8 mouse cellular contexts compared by ENCODE assay signal in the genomic region with DNA sequence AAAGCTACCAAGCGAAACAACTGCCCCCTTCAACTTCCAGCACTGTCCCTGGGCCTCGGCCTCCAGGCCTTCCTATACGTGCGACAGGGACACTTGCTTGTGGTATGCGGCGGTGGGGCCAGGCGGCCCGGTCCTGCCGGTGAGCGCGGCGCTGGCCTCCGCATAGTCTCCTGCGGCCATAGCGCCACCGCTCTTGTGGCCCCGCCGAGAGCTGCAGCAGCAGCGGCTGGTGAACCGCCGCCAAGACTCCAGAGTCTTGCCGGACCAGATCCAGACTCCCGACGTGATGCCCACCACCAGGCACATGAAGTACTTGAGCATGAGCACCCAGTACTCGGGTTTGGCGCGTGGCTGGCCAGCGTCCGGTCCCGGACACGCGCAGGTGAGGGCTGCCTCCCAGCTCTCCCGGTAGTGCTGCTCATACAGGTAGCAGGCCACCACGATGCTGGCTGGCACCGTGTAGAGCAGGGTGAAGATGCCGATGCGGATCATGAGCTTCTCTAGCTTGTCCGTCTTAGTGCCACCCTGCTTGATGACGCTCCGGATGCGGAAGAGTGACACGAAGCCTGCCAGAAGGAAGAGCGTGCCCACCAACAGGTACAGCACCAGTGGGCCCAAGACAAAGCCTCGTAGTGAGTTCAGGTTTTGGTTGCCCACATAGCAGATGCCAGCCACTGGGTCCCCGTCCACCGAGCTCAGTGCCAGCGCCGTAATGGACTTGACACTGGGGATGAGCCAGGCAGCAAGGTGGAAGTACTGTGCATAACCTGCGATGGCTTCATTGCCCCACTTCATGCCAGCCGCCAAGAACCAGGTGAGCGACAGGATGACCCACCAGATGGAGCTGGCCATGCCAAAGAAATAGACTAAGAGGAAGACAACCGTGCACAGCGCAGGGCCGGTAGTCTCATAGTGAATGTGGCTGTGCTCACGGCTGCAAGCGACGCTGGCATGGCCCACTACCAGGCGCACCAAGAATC. TPM values are rescaled to one million over a fixed set of nuclear protein-coding genes. Genes with fewer than 3 reads are reported as not detected.
DNase-seq lines count a peak whose midpoint lies in the region; ATAC-seq and TF ChIP-seq lines count a peak whose summit lies in the region.

No protein-coding gene starts in this region.

- peak overlapping the region; percentile 57 for H3K9ac ChIP-seq in forebrain, embryonic 16.5 days (replicated peaks; ENCODE audit: low read depth, low read length)
- peak overlapping the region; percentile 86 for H3K9ac ChIP-seq in intestine, embryonic 15.5 days
- peak overlapping the region; percentile 57 for H3K9ac ChIP-seq in liver, embryonic 15.5 days

- H3K4me1 ChIP-seq in forebrain, embryonic 16.5 days (replicated peaks; ENCODE audit: control insufficient read depth, insufficient read depth, low read length): peaks cover 48% of the 10 kb centered on the region
- peaks cover 35% of the 10 kb centered on the region for H3K4me1 ChIP-seq in intestine, embryonic 15.5 days (replicated peaks)
- peaks cover 81% of the 10 kb centered on the region for H3K4me1 ChIP-seq in liver, embryonic 15.5 days (replicated peaks)
- H3K4me1 ChIP-seq in olfactory bulb, adult 2 months (ENCODE audit: control insufficient read depth, insufficient read depth, low read length): peaks cover 35% of the 10 kb centered on the region

- WGBS in forebrain, embryonic 16.5 days: 26% methylated on average over 58 of the region's 58 CpGs
- 28% methylated on average over 58 of the region's 58 CpGs for WGBS in intestine, embryonic 15.5 days
- WGBS in liver, embryonic 15.5 days (ENCODE audit: insufficient replicate concordance): 43% methylated on average over 58 of the region's 58 CpGs
- 36% methylated on average over 58 of the region's 58 CpGs for WGBS in olfactory bulb, adult 2 months

- ATAC-seq in forebrain, embryonic 16.5 days: no peak
- ATAC-seq in intestine, embryonic 15.5 days: no peak
- ATAC-seq in liver, embryonic 15.5 days (ENCODE audit: insufficient read depth): no peak
- ATAC-seq in megakaryocyte-erythroid progenitor cell, adult 5-6 weeks (replicated peaks; ENCODE audit: low FRiP score, low TSS enrichment, poor library complexity, severe bottlenecking): no peak

- no peaks in the 10 kb centered on the region for H3K9me3 ChIP-seq in forebrain, embryonic 16.5 days (ENCODE audit: control insufficient read depth, low read length)
- H3K9me3 ChIP-seq in intestine, embryonic 15.5 days: no peaks in the 10 kb centered on the region
- H3K9me3 ChIP-seq in liver, embryonic 15.5 days (replicated peaks): no peaks in the 10 kb centered on the region

- peak overlapping the region; percentile 66 for H3K4me3 ChIP-seq in forebrain, embryonic 16.5 days (replicated peaks; ENCODE audit: low read length)
- H3K4me3 ChIP-seq in intestine, embryonic 15.5 days (replicated peaks): peak overlapping the region; percentile 78
- peak overlapping the region; percentile 85 for H3K4me3 ChIP-seq in liver, embryonic 15.5 days (replicated peaks)
- H3K4me3 ChIP-seq in olfactory bulb, adult 2 months (ENCODE audit: insufficient read depth, low read depth, low read length): peak overlapping the region; percentile 62

- no peak overlapping the region for H3K27ac ChIP-seq in forebrain, embryonic 16.5 days (ENCODE audit: low read length)
- H3K27ac ChIP-seq in intestine, embryonic 15.5 days: no peak overlapping the region
- peak overlapping the region; percentile 82 for H3K27ac ChIP-seq in liver, embryonic 15.5 days (replicated peaks)
- H3K27ac ChIP-seq in olfactory bulb, adult 2 months (ENCODE audit: insufficient read depth, low read depth, low read length): no peak overlapping the region

- no peak for TF ChIP-seq CTCF in olfactory bulb, adult 2 months (IDR thresholded peaks at IDR 0.05; ENCODE audit: insufficient read depth, low read depth, low read length)

- H3K36me3 ChIP-seq in forebrain, embryonic 16.5 days (ENCODE audit: control insufficient read depth, insufficient read depth): no peaks in the 10 kb centered on the region
- H3K36me3 ChIP-seq in intestine, embryonic 15.5 days: no peaks in the 10 kb centered on the region
- peaks cover 38% of the 10 kb centered on the region for H3K36me3 ChIP-seq in liver, embryonic 15.5 days (replicated peaks)

- TF ChIP-seq POLR2A in olfactory bulb, adult 2 months (IDR thresholded peaks at IDR 0.05; ENCODE audit: insufficient read depth, low read depth, low read length): no peak

- peak; percentile 95 for DNase-seq in heart, adult 11 months
- DNase-seq in heart, adult 18-20 months: no peak
- peak; percentile 36 for DNase-seq in cerebellum, adult 11-12 months

- peaks cover 57% of the 10 kb centered on the region for H3K27me3 ChIP-seq in forebrain, embryonic 16.5 days (replicated peaks; ENCODE audit: control insufficient read depth, insufficient read depth, low read length)
- 0 out of 2 replicates have a peak, but pooled peaks cover 3% of the 10 kb centered on the region for H3K27me3 ChIP-seq in intestine, embryonic 15.5 days (replicated peaks)
- peaks cover 19% of the 10 kb centered on the region for H3K27me3 ChIP-seq in liver, embryonic 15.5 days

- H3K4me2 ChIP-seq in forebrain, embryonic 16.5 days (ENCODE audit: low read length): peak overlapping the region; percentile 98
- H3K4me2 ChIP-seq in intestine, embryonic 15.5 days (replicated peaks): peak overlapping the region; percentile 95
- peak overlapping the region; percentile 99 for H3K4me2 ChIP-seq in liver, embryonic 15.5 days

RNA-seq across cellular contexts. Expression of a gene that starts 2.5 kb away (rescaled TPM):
- 1 to 10 TPM; 3.9 to 4.4 TPM for total RNA-seq in heart, adult 18-20 months (2021)
- 0.48 and 0.61 TPM in 2 replicates for polyA plus RNA-seq in forebrain, embryonic 16.5 days (2015; fragmentation: Nextera tagmentation; extraction: Ambion mirVana)
- polyA plus RNA-seq in intestine, embryonic 15.5 days (2015; fragmentation: Nextera tagmentation; extraction: Ambion mirVana): 7.1 and 8.0 TPM in 2 replicates
- polyA plus RNA-seq in liver, embryonic 15.5 days (2015; fragmentation: Nextera tagmentation; extraction: Ambion mirVana): 2.1 and 2.3 TPM in 2 replicates
- not detected in 2 replicates for polyA plus RNA-seq in olfactory bulb, adult 2 months (2012; ENCODE audit: insufficient read depth, insufficient read length, low replicate concordance, missing spikeins)
- total RNA-seq in megakaryocyte-erythroid progenitor cell, adult 5-6 weeks (2014; fragmentation: Nextera tagmentation): 0.52 and 1.5 TPM in 2 replicates
- 2.0 and 2.6 TPM in 2 replicates for total RNA-seq in megakaryocyte-erythroid progenitor cell, adult 5-6 weeks (2017)

RNA-seq across cellular contexts. Expression of a gene that starts 44.8 kb away (rescaled TPM):
- total RNA-seq in heart, adult 18-20 months (2021): 10 to 100 TPM; 12.3 to 12.9 TPM
- 3.9 and 4.4 TPM in 2 replicates for polyA plus RNA-seq in forebrain, embryonic 16.5 days (2015; fragmentation: Nextera tagmentation; extraction: Ambion mirVana)
- polyA plus RNA-seq in intestine, embryonic 15.5 days (2015; fragmentation: Nextera tagmentation; extraction: Ambion mirVana): 4.0 and 4.3 TPM in 2 replicates
- 0.67 and 0.98 TPM in 2 replicates for polyA plus RNA-seq in liver, embryonic 15.5 days (2015; fragmentation: Nextera tagmentation; extraction: Ambion mirVana)
- polyA plus RNA-seq in olfactory bulb, adult 2 months (2012; ENCODE audit: insufficient read depth, insufficient read length, low replicate concordance, missing spikeins): not detected in 2 replicates
- 1.8 and 2.6 TPM in 2 replicates for total RNA-seq in megakaryocyte-erythroid progenitor cell, adult 5-6 weeks (2014; fragmentation: Nextera tagmentation)
- total RNA-seq in megakaryocyte-erythroid progenitor cell, adult 5-6 weeks (2017): 2.2 and 5.0 TPM in 2 replicates

Comparison
In these comparisons a context has a peak if more than half of its experiments do, and no peak if none do; other contexts are left out.
1. DNase-seq: peak in heart, adult 11 months (single experiment) and cerebellum, adult 11-12 months (single experiment); none in heart, adult 18-20 months (0 of 2).
2. Peak in every context shown above with its lines, with median percentiles within 50 percentile points of each other: H3K4me2 ChIP-seq, H3K4me3 ChIP-seq and H3K9ac ChIP-seq.